Comparison of ENCODE assay signal across 14 mouse cellular contexts in genomic region chr12:21268083-21268616, GRCm38 (mm10). TPM values are rescaled to one million over a fixed set of nuclear protein-coding genes. Genes with fewer than 3 reads are reported as not detected.
DNase-seq lines count a peak whose midpoint lies in the region; ATAC-seq lines count a peak whose summit lies in the region.
"Had no signal": no experiment of that assay in that cellular context is flagged by ENCODE, and none has a peak within 500 bp of the region (broad histone marks: within the 10 kb centered on the region; RNA-seq: fewer than 3 reads in every experiment).

No protein-coding gene starts in this region.

- DNase-seq in cerebellum, postnatal 4 days (ENCODE audit: low spot score in 2 of 2) = no peak
- peak; percentile 53 to 57 for DNase-seq in cerebellum, adult 18-20 months
- peak; percentile 74 for DNase-seq in cerebellum, adult 9-11 months
- peak; percentile 51 to 62 for DNase-seq in cerebellum, postnatal 36 days
- no peak for DNase-seq in kidney, postnatal 25 days
- no peak for DNase-seq in right cerebral cortex, postnatal 4 days
- DNase-seq: adrenal gland, postnatal 25 days; embryo, embryonic 11 days; gastrocnemius, adult 2 months; gastrocnemius, postnatal 25 days had no signal

- peak; percentile 45; the same call in 1 of the 2 replicates for ATAC-seq in cerebellum, adult (ENCODE audit: insufficient number of reproducible peaks, low FRiP score, low TSS enrichment)
- ATAC-seq in inflammation-experienced regulatory T-cells, adult 6 months = no peak
- ATAC-seq: forebrain, embryonic 14.5 days; intestine, embryonic 16.5 days had no signal

RNA-seq across cellular contexts. Expression of gene Cpsf3, which starts 17.0 kb away (rescaled TPM):
- 100 to 1,000 TPM; 105 to 138 (median 128) TPM for polyA plus RNA-seq in inflammation-experienced regulatory T-cells, adult 6 months (2017; shearing (Covaris generic))

RNA-seq across cellular contexts. Expression of gene Itgb1bp1, which starts 17.9 kb away (rescaled TPM):
- polyA plus RNA-seq in inflammation-experienced regulatory T-cells, adult 6 months (2017; shearing (Covaris generic)) = 100 to 1,000 TPM in 1 of 3 experiments, 10 to 100 TPM in 2; 70.2 to 102 (median 87.2) TPM

RNA-seq across cellular contexts. Expression of gene Iah1, which starts 48.0 kb away (rescaled TPM):
- polyA plus RNA-seq in inflammation-experienced regulatory T-cells, adult 6 months (2017; shearing (Covaris generic)) = 10 to 100 TPM; 43.6 to 48.9 (median 46.6) TPM

Comparison
In these comparisons a context has a peak if more than half of its experiments do, and no peak if none do; other contexts are left out.
1. DNase-seq: peak in cerebellum, adult 18-20 months (2 of 2), cerebellum, adult 9-11 months (single experiment) and cerebellum, postnatal 36 days (2 of 2); none in cerebellum, postnatal 4 days (0 of 2), kidney, postnatal 25 days (0 of 2) and right cerebral cortex, postnatal 4 days (single experiment).